Mouse (Mus musculus) embryonic facial prominence, embryonic 10.5 days (tissue): ENCODE measurements around the gene Stard7. TPM values are rescaled to one million over a fixed set of nuclear protein-coding genes. Genes with fewer than 3 reads are reported as not detected.

Source experiments
- DNase-seq: peaks from one replicate; pipeline ENCODE4 v3.0.0-alpha.2; 2017; ENCODE audit warnings: low spot score
- H3K27ac ChIP-seq: fragments of 300-500 bp; sonication (generic); replicated peaks from 2 replicates; pipeline ENCODE4 v1.5.1; 2016; ENCODE audit warnings: mild to moderate bottlenecking
- H3K27me3 ChIP-seq: fragments of 300-500 bp; sonication (generic); replicated peaks from 2 replicates; pipeline ENCODE4 v1.6.1; 2016; ENCODE audit warnings: low read depth, mild to moderate bottlenecking; ENCODE audit not compliant: poor library complexity, severe bottlenecking
- H3K36me3 ChIP-seq: fragments of 300-500 bp; sonication (generic); replicated peaks from 2 replicates; pipeline ENCODE4 v1.6.1; 2016; ENCODE audit warnings: mild to moderate bottlenecking, moderate library complexity
- H3K4me1 ChIP-seq: fragments of 300-500 bp; sonication (generic); 2 replicates; pipeline ENCODE4 v1.6.1; 2016
- H3K4me3 ChIP-seq: fragments of 300-500 bp; sonication (generic); 2 replicates; pipeline ENCODE4 v1.5.1; 2016; ENCODE audit warnings: mild to moderate bottlenecking, moderate library complexity
- H3K9me3 ChIP-seq: fragments of 300-500 bp; sonication (generic); 2 replicates; pipeline ENCODE4 v1.6.1; 2016; ENCODE audit warnings: mild to moderate bottlenecking
- WGBS: fragments of 180-500 bp; shearing (Covaris S2); methylation state at CpG from one replicate; pipeline ENCODE4 v1.1.7; 2016; 5-methylcytosine and 5-hydroxymethylcytosine counted together
- polyA plus RNA-seq: library from polyadenylated mRNA; unstranded; fragments of >200 nt; fragmentation: Nextera tagmentation; extraction: Ambion mirVana; gene quantifications from 2 replicates; pipeline ENCODE4 v1.2.1, GENCODE M21; 2016

The Stard7 gene
- polyA plus RNA-seq, 1 experiment from 2014 or later: 80.1 TPM

DNA sequence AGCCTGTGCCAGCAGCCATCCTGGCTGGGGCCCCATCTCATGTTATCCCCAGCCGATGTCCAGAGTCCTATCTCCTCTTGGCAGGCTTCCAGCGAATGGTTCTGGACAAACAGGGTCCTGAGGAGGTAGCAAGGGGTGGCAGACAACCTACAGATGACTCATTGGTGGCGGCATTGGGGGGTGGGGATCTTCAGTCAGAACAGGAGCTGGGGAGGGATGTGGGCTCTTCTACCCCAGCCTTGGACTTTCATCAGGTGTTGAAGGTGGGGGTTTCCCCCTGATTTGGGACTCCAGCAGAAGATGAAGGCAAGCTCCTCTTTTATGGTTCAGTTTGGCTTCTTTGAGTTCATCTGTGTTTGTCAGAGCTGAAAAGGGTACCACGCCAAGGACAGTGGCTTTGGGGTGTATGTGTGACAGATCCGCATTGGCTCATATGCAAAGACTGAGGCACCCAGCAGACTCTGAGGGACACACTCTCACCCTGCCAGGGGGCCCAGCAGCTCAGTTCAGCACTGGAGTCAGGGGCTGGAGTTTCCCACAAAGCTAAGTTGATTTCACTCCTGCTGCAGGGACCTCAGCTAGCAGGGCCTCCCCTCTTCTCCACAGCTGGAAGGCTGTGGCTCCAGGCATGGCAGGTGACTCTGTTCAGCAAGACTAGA, 64.1 kb downstream of the Stard7 start:
- DNase-seq: no peak
- Histone ChIP-seq H3K4me1 (peaks cover 47% of the 10 kb centered on the region), H3K4me3 (no peak overlapping the region), H3K9me3 (no peaks in the 10 kb centered on the region), H3K27ac (0 out of 2 replicates have a peak overlapping the region, but pooled peaks have one; percentile 2), H3K27me3 (peaks cover 54% of the 10 kb centered on the region), H3K36me3 (no peaks in the 10 kb centered on the region)
- WGBS: 74% methylated on average over 5 of the region's 5 CpGs

DNA sequence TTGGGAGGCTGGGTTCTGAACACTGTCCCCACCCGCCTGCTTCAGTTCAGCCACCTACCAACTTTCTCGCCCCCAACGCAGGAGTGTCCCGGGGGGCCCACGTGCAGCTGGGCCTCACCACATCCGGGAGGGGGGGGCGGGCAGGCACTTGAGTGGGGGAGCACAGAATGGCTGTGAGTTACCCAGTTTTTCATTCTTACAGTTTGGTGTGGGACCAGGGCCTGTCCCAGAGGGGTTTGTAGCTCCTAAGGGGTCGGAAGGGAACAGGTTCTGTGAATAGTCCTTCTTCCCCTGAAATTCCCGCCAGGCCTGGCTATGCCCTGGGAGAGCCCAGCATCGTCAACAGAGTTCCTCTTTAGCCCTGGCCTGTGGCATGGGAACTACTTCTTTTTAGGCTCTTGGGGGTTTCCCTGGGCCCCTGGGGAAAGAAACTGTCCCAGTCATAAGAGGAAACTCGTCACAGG, 65.1 kb downstream of the Stard7 start:
- Histone ChIP-seq H3K27me3 (peaks cover 59% of the 10 kb centered on the region), H3K36me3 (no peaks in the 10 kb centered on the region), H3K27ac (no peak overlapping the region), H3K4me3 (0 out of 2 replicates have a peak overlapping the region, but pooled peaks have one; percentile 59), H3K9me3 (no peaks in the 10 kb centered on the region), H3K4me1 (peaks cover 47% of the 10 kb centered on the region)
- 42% methylated on average over 11 of the region's 11 CpGs for WGBS
- DNase-seq: no peak

DNA sequence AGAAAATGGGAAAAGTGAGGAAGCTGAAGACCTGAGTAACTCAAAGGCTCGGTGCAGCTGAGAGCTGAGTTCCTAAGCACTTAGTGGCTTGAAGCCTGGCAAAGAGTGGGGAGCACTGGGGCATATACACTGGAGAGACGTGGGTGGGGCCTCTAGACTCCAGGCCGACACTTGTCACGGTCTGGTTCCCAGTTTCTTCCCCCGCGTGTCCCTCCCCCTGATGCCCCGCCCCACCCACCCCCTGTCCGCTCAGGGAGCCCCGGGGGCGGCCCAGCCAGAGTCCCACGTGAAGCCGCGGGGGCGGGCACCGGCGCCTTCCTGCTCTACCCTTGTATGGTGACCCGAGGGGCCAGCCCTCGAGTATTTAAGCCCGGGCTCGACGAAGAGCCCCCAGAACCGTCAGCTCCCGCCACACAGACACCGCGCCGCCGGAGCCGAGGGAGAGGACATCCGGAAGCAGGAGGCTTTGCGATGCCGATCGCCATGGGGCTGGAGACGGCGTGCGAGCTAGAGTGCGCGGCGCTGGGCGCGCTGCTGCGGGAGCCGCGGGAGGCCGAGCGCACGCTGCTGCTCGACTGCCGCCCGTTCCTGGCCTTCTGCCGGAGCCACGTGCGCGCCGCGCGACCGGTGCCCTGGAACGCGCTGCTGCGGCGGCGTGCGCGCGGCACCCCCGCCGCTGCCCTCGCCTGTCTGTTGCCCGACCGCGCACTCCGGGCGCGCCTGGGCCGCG, 65.9 kb downstream of the Stard7 start, which contains the start of gene Dusp2:
TSS of gene Dusp2 (plus strand) at position 393 of the 730 bp plus-strand sequence.
- under 1% methylated on average over 76 of the region's 76 CpGs for WGBS
- H3K4me3 ChIP-seq: peak within 1 kb of the TSS; percentile 59
- peaks cover 47% of the 10 kb centered on the region for H3K4me1 ChIP-seq
- peak within 1 kb of the TSS; percentile 69 for H3K27ac ChIP-seq
- H3K9me3 ChIP-seq: no peaks in the 10 kb centered on the region
- no peaks in the 10 kb centered on the region for H3K36me3 ChIP-seq
- DNase-seq: peak; percentile 75
- peaks cover 59% of the 10 kb centered on the region for H3K27me3 ChIP-seq

DNA sequence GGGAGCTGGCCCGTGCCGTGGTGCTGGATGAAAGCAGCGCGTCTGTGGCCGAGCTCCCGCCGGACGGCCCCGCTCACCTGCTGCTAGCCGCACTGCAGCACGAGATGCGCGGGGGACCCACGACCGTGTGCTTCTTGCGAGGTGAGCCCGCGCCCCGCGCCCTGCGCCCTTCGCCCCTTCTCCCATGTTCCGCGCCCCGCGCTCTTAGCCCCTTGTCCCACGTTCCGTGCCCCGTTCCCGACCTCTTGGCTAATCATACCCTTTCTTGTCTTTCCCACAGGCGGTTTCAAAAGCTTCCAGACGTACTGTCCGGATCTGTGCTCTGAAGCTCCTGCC, 66.4 kb downstream of the Stard7 start:
- H3K4me3 ChIP-seq: peak overlapping the region; percentile 59
- H3K4me1 ChIP-seq: peaks cover 47% of the 10 kb centered on the region
- no peaks in the 10 kb centered on the region for H3K9me3 ChIP-seq
- H3K27me3 ChIP-seq: peaks cover 59% of the 10 kb centered on the region
- WGBS: 2% methylated on average over 33 of the region's 33 CpGs
- peak overlapping the region; percentile 69 for H3K27ac ChIP-seq
- no peak for DNase-seq
- H3K36me3 ChIP-seq: no peaks in the 10 kb centered on the region

DNA sequence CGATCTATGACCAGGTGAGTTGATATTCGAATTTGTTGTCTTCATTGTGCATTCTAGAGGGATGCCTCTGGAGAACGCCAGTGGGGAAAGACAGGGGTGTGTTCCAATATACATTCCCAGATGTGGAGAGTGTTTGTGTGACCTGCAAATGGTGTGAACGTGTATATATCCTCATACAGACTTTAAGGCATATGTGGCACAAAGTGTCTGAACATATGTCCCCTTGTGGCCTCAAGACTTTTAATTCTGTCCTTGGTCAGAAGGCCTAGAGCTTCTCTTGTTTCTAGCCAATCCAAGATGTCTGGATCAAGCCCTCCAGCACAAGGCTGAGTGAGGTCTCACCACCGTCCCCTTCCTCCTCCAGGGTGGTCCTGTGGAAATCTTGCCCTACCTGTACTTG, 66.9 kb downstream of the Stard7 start:
- H3K27ac ChIP-seq: peak overlapping the region; percentile 69; the same call in 1 of the 2 replicates
- H3K27me3 ChIP-seq: peaks cover 59% of the 10 kb centered on the region
- WGBS: 43% methylated on average over 5 of the region's 5 CpGs
- peaks cover 47% of the 10 kb centered on the region for H3K4me1 ChIP-seq
- peak overlapping the region; percentile 59 for H3K4me3 ChIP-seq
- no peak for DNase-seq
- H3K9me3 ChIP-seq: no peaks in the 10 kb centered on the region
- H3K36me3 ChIP-seq: no peaks in the 10 kb centered on the region

DNA sequence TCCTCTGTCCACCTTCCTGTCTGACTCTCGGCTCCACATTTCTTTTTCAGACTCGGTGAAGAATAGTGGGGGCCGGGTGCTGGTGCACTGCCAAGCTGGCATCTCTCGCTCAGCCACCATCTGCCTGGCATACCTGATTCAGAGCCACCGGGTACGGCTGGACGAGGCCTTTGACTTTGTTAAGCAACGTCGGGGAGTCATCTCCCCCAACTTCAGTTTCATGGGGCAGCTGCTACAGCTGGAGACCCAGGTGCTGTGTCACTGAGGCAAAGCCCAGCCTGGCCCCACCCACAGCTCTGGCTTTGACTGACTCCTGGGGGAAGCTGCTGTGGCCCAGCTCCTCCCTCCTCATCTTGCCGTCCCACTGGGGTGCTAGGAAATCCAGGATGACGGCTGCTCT, 67.5 kb downstream of the Stard7 start:
- peaks cover 59% of the 10 kb centered on the region for H3K27me3 ChIP-seq
- no peaks in the 10 kb centered on the region for H3K36me3 ChIP-seq
- 66% methylated on average over 11 of the region's 11 CpGs for WGBS
- H3K27ac ChIP-seq: no peak overlapping the region
- H3K4me1 ChIP-seq: peaks cover 47% of the 10 kb centered on the region
- no peak for DNase-seq
- peak overlapping the region; percentile 59 for H3K4me3 ChIP-seq
- no peaks in the 10 kb centered on the region for H3K9me3 ChIP-seq

DNA sequence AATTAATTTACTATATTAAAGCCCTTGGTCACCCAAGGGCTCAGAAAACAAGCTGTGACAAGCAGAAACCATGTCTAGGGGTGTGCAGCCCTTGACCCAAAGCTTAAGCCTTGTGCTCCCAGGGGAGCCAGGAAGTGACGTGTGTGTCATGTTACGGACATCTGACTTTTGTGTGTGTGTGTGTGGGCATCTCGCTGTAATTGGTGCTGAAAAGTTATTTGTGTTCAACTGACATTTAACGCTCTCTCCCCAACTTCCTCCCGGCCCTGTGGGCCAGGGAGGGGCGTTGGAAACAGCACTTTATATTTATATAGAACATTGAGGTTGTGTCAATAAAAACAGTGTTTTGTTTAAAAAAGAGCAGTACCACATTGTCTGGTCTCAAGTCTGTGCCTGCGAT, 68.0 kb downstream of the Stard7 start:
- H3K4me3 ChIP-seq: peak overlapping the region; percentile 59; the same call in 1 of the 2 replicates
- peaks cover 59% of the 10 kb centered on the region for H3K27me3 ChIP-seq
- no peak overlapping the region for H3K27ac ChIP-seq
- no peaks in the 10 kb centered on the region for H3K9me3 ChIP-seq
- no peak for DNase-seq
- 59% methylated on average over 7 of the region's 7 CpGs for WGBS
- no peaks in the 10 kb centered on the region for H3K36me3 ChIP-seq
- peaks cover 47% of the 10 kb centered on the region for H3K4me1 ChIP-seq

DNA sequence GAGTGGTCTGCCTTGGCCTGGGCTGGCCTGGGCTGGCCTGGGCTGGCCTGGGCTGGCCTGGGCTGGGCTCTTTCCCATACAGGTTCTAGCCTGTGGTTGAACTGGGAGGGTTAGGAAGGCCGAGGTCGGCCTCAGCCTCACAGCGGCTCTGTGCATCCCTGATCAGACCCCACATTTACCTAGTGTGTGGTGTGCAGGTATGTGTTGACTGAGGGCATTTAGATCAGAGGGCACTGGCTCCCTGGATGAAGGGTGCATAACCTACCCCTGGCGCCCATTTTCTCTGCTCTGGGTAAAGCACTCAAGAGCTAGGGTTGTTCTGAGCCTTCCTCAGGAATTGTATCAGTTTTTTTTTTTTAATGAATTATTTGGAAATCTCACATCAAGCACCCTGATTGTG, 68.4 kb downstream of the Stard7 start, which contains the start of gene Astl:
TSS of gene Astl (plus strand) at position 224 of the 400 bp plus-strand sequence.
- 80% methylated on average over 4 of the region's 4 CpGs for WGBS
- H3K4me3 ChIP-seq: peak within 1 kb of the TSS; percentile 59
- no peak within 1 kb of the TSS for H3K27ac ChIP-seq
- no peaks in the 10 kb centered on the region for H3K36me3 ChIP-seq
- H3K4me1 ChIP-seq: peaks cover 43% of the 10 kb centered on the region
- peaks cover 56% of the 10 kb centered on the region for H3K27me3 ChIP-seq
- H3K9me3 ChIP-seq: no peaks in the 10 kb centered on the region
- no peak for DNase-seq

DNA sequence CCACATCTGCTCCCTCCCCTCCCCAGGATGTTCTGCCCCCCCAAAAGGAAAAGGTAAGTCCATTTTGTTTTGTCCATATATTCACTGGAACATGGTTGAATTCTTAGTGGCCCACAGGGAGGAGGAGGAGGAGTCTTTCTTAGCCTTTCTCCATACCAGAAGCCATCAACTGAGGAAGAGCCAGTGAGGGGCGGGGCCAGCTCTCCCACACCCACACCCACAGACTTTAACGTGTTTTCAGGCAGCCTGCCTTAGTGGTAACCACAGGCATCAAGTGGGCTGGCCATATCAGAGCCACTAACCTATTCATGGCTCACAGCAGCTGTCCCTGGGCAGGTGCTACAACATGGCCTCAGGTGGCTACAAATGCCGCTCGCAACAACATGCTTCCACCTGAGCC, 68.8 kb downstream of the Stard7 start:
- H3K4me1 ChIP-seq: peaks cover 40% of the 10 kb centered on the region
- H3K4me3 ChIP-seq: no peak overlapping the region
- H3K27ac ChIP-seq: no peak overlapping the region
- peaks cover 58% of the 10 kb centered on the region for H3K27me3 ChIP-seq
- H3K9me3 ChIP-seq: no peaks in the 10 kb centered on the region
- H3K36me3 ChIP-seq: no peaks in the 10 kb centered on the region
- DNase-seq: no peak
- WGBS: 77% methylated on average over 4 of the region's 4 CpGs

DNA sequence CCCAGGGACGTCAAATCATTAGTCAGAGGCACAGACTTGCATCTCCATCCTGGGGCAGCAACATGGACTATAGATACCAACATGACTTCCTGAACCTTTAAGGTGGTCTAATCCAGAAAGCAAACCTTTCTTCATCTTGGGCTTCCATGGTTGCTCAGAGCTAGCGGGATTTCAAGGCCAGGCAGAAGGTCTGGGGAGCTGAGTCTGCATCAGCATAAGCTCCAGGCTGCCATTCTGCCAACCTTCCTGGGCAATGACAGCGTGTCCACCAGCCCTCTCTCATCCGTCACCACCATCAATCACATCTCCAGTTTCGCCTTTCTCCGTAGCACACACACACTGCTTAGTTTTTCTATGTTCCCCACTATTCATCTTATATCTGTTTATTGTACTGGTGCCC, 69.2 kb downstream of the Stard7 start:
- Histone ChIP-seq H3K4me3 (no peak overlapping the region), H3K27ac (no peak overlapping the region), H3K4me1 (peaks cover 36% of the 10 kb centered on the region), H3K9me3 (no peaks in the 10 kb centered on the region), H3K36me3 (no peaks in the 10 kb centered on the region), H3K27me3 (peaks cover 55% of the 10 kb centered on the region)
- WGBS: 83% methylated on average over 6 of the region's 6 CpGs
- DNase-seq: no peak

DNA sequence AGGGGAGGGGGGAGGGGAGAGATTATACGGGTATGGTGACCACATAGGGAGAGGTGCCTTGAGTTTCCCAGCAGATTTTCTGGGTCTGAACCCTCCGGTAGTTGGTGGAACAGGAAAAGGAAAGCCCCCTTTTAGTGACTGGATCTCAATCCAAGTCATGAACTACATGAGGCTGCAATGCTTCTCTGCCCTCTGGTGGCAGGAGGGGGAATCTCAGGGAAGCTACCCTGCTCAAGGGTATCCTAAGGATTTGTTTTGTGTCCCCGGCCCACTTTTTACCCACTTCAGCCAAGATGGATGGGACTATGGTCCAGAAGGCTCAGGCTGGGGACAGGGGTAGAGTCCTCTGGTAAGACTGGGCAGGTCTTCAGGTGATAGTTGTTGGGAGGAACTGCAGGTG, 71.1 kb downstream of the Stard7 start:
- no peaks in the 10 kb centered on the region for H3K36me3 ChIP-seq
- 17% methylated on average over 3 of the region's 3 CpGs for WGBS
- peak; percentile 77 for DNase-seq

DNA sequence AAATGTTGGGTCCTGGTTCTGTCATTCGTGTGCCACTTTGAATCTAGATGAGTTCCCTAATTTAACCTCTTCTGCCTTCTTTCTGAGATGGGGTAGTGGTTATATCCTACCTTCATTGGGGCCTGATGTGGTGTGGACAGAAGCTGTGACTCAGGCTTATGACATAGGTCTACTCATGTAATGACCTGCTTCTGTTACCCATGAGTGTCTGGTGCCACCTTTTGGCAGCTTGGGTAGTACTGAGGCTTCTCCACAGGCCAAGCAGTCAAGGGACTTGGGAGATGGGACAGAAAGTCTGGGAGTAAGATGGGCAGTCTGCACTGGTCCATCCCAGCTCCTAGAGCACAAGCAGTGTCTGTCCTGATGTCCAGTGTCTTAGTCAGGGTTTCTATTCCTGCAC, 76.3 kb downstream of the Stard7 start:
- H3K4me3 ChIP-seq: no peak overlapping the region
- H3K27ac ChIP-seq: no peak overlapping the region
- no peaks in the 10 kb centered on the region for H3K4me1 ChIP-seq
- 85% methylated on average over 1 of the region's 1 CpGs for WGBS
- peaks cover 6% of the 10 kb centered on the region; the same call in 1 of the 2 replicates for H3K27me3 ChIP-seq
- no peak for DNase-seq
- H3K9me3 ChIP-seq: no peaks in the 10 kb centered on the region
- H3K36me3 ChIP-seq: no peaks in the 10 kb centered on the region

More for the DNA sequence above, 71.1 kb downstream of the Stard7 start:
- Histone ChIP-seq H3K27me3 (peaks cover 36% of the 10 kb centered on the region), H3K4me1 (peaks cover 17% of the 10 kb centered on the region), H3K4me3 (no peak overlapping the region), H3K9me3 (no peaks in the 10 kb centered on the region), H3K27ac (no peak overlapping the region)
